Mouse (Mus musculus): ENCODE data around the gene Cct5. TPM values are rescaled to one million over a fixed set of nuclear protein-coding genes. Genes with fewer than 3 reads are reported as not detected.

Cct5 gene
- 211 and 225 TPM in 2 replicates for polyA plus RNA-seq (2015; fragmentation: Nextera tagmentation; extraction: Ambion mirVana)

GRCm38 (mm10) chr15:31601646-31602374 is at the start of gene Cct5, which contains the start of gene Fam173b:
Gene Cct5 (minus strand): TSS chr15:31601804.
Gene Fam173b (plus strand): TSS chr15:31601852.
- H3K4me1 ChIP-seq (ENCODE audit: insufficient read depth, low read depth, low read length) = peaks cover 9% of the 10 kb centered on the region
- H3K36me3 ChIP-seq (ENCODE audit: insufficient read depth, low read length) = peaks cover 4% of the 10 kb centered on the region
- H3K9me3 ChIP-seq (ENCODE audit: low read length) = no peaks in the 10 kb centered on the region
- peak within 1 kb of the TSS; percentile 89 for H3K27ac ChIP-seq (ENCODE audit: low read length)
- TF ChIP-seq EP300 (IDR thresholded peaks at IDR 0.05) = peak; percentile 80
- peak; percentile 11; the same call in 1 of the 2 replicates for TF ChIP-seq CTCF (IDR thresholded peaks at IDR 0.05)
- H3K27me3 ChIP-seq (replicated peaks; ENCODE audit: insufficient read depth, low read length) = no peaks in the 10 kb centered on the region
- H3K4me3 ChIP-seq (ENCODE audit: low read depth, low read length) = peak within 1 kb of the TSS; percentile 75
- H3K9ac ChIP-seq (replicated peaks; ENCODE audit: low read depth) = peak within 1 kb of the TSS; percentile 79
- peak; percentile 92 for ATAC-seq
- DNase-seq (ENCODE audit: low spot score) = peak; percentile 98
- H3K4me2 ChIP-seq (replicated peaks; ENCODE audit: low read depth, low read length) = peak within 1 kb of the TSS; percentile 96
- under 1% methylated on average over 63 of the region's 63 CpGs for WGBS

GRCm38 (mm10) chr15:31650821-31651220 is 49.2 kb upstream of the Cct5 start:
- WGBS = 93% methylated on average over 7 of the region's 7 CpGs
- no peaks in the 10 kb centered on the region for H3K36me3 ChIP-seq (ENCODE audit: insufficient read depth, low read length)
- H3K9ac ChIP-seq (replicated peaks; ENCODE audit: low read depth) = no peak overlapping the region
- no peaks in the 10 kb centered on the region for H3K27me3 ChIP-seq (replicated peaks; ENCODE audit: insufficient read depth, low read length)
- H3K4me2 ChIP-seq (replicated peaks; ENCODE audit: low read depth, low read length) = no peak overlapping the region
- TF ChIP-seq CTCF (IDR thresholded peaks at IDR 0.05) = no peak
- TF ChIP-seq EP300 (IDR thresholded peaks at IDR 0.05) = no peak
- no peaks in the 10 kb centered on the region for H3K4me1 ChIP-seq (ENCODE audit: insufficient read depth, low read depth, low read length)
- H3K9me3 ChIP-seq (ENCODE audit: low read length) = no peaks in the 10 kb centered on the region
- H3K27ac ChIP-seq (ENCODE audit: low read length) = no peak overlapping the region
- DNase-seq (ENCODE audit: low spot score) (no peak), ATAC-seq (no peak)
- no peak overlapping the region for H3K4me3 ChIP-seq (ENCODE audit: low read depth, low read length)

- Histone ChIP-seq H3K27ac (ENCODE audit: low read length) (no peak overlapping the region), H3K9ac (replicated peaks; ENCODE audit: low read depth) (no peak overlapping the region), H3K9me3 (ENCODE audit: low read length) (no peaks in the 10 kb centered on the region), H3K27me3 (replicated peaks; ENCODE audit: insufficient read depth, low read length) (no peaks in the 10 kb centered on the region), H3K36me3 (ENCODE audit: insufficient read depth, low read length) (no peaks in the 10 kb centered on the region), H3K4me2 (replicated peaks; ENCODE audit: low read depth, low read length) (no peak overlapping the region), H3K4me1 (ENCODE audit: insufficient read depth, low read depth, low read length) (no peaks in the 10 kb centered on the region), H3K4me3 (ENCODE audit: low read depth, low read length) (no peak overlapping the region)
- ATAC-seq = no peak
- DNase-seq (ENCODE audit: low spot score) = no peak
- TF ChIP-seq CTCF (IDR thresholded peaks at IDR 0.05) (no peak), EP300 (IDR thresholded peaks at IDR 0.05) (no peak)
- 88% methylated on average over 12 of the region's 12 CpGs for WGBS
These were observed 48.1 kb upstream of the Cct5 start for GRCm38 (mm10) chr15:31649691-31650090.

DNA sequence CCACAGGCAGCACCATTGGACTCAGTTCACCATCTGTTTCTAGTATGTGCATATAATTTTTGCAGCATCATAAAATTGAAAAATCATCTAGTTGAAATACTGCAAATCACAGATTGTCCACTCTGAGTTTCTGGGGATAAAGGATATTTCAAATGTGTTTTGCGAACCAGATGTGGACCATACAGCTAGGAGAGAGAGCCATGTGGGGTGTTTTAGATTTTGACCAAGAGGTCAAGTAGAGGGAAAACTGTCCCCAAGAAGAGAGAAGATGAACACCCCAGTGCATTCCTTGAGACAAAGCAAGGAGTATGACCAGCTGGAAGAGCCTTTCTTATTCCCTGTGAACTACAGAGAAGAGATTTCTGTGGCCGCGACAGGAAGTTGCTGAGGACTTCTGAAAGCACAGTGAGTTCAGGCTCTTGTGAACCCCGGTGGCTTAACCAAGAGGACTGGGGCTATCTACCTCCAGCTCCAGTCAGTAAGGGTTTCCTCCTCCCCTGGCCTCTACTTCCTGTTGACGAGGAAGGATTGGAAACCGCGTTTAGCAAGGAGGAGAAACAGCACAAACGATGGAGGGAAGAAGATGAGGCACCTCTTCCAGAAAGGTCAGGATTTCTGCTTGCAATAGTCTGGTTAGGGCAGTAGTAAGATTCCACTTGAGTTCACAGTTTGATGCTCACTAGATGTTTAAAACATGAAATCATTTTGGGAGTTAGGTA is 46.4 kb upstream of the Cct5 start:
- 65% methylated on average over 8 of the region's 8 CpGs for WGBS
- no peaks in the 10 kb centered on the region for H3K27me3 ChIP-seq (replicated peaks; ENCODE audit: insufficient read depth, low read length)
- DNase-seq (ENCODE audit: low spot score) = no peak
- H3K9ac ChIP-seq (replicated peaks; ENCODE audit: low read depth) = no peak overlapping the region
- no peak for ATAC-seq
- no peaks in the 10 kb centered on the region for H3K4me1 ChIP-seq (ENCODE audit: insufficient read depth, low read depth, low read length)
- no peak overlapping the region for H3K4me3 ChIP-seq (ENCODE audit: low read depth, low read length)
- no peaks in the 10 kb centered on the region for H3K9me3 ChIP-seq (ENCODE audit: low read length)
- no peak overlapping the region for H3K27ac ChIP-seq (ENCODE audit: low read length)
- H3K36me3 ChIP-seq (ENCODE audit: insufficient read depth, low read length) = no peaks in the 10 kb centered on the region
- no peak overlapping the region for H3K4me2 ChIP-seq (replicated peaks; ENCODE audit: low read depth, low read length)
- TF ChIP-seq EP300 (IDR thresholded peaks at IDR 0.05) = no peak

DNA sequence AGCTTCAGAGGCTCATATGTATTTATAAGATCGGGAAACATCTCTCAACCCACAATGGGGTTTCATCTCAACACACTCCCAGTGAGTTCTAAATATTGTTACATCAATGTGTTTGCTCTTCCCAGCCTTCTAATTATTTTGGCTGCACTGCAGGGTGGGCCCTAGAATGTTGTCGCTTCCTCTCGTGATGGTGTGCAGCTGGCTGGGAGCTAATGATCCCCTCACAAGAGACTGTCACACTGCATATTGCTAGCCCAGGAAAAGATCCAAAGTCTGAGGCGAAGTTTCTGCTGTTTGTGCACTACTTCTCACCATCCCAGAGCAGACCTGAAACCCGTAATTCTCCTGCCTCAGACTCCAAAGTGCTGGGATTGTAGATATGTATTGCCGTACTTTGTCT is 45.6 kb upstream of the Cct5 start:
- 74% methylated on average over 6 of the region's 6 CpGs for WGBS
- no peak overlapping the region for H3K27ac ChIP-seq (ENCODE audit: low read length)
- TF ChIP-seq EP300 (IDR thresholded peaks at IDR 0.05) (no peak), CTCF (IDR thresholded peaks at IDR 0.05) (no peak)
- no peak for DNase-seq (ENCODE audit: low spot score)
- no peak overlapping the region for H3K4me3 ChIP-seq (ENCODE audit: low read depth, low read length)
- H3K4me1 ChIP-seq (ENCODE audit: insufficient read depth, low read depth, low read length) = no peaks in the 10 kb centered on the region
- no peak overlapping the region for H3K9ac ChIP-seq (replicated peaks; ENCODE audit: low read depth)
- no peak overlapping the region for H3K4me2 ChIP-seq (replicated peaks; ENCODE audit: low read depth, low read length)
- no peaks in the 10 kb centered on the region for H3K27me3 ChIP-seq (replicated peaks; ENCODE audit: insufficient read depth, low read length)
- no peaks in the 10 kb centered on the region for H3K36me3 ChIP-seq (ENCODE audit: insufficient read depth, low read length)
- no peak for ATAC-seq
- H3K9me3 ChIP-seq (ENCODE audit: low read length) = no peaks in the 10 kb centered on the region

GRCm38 (mm10) chr15:31636091-31636595 is 34.5 kb upstream of the Cct5 start:
- H3K36me3 ChIP-seq (ENCODE audit: insufficient read depth, low read length) = no peaks in the 10 kb centered on the region
- WGBS = 76% methylated on average over 9 of the region's 9 CpGs
- no peak overlapping the region for H3K4me2 ChIP-seq (replicated peaks; ENCODE audit: low read depth, low read length)
- no peak overlapping the region for H3K4me3 ChIP-seq (ENCODE audit: low read depth, low read length)
- TF ChIP-seq CTCF (IDR thresholded peaks at IDR 0.05) = no peak
- no peak for DNase-seq (ENCODE audit: low spot score)
- H3K27me3 ChIP-seq (replicated peaks; ENCODE audit: insufficient read depth, low read length) = no peaks in the 10 kb centered on the region
- no peaks in the 10 kb centered on the region for H3K4me1 ChIP-seq (ENCODE audit: insufficient read depth, low read depth, low read length)
- H3K9me3 ChIP-seq (ENCODE audit: low read length) = no peaks in the 10 kb centered on the region
- ATAC-seq = no peak
- H3K9ac ChIP-seq (replicated peaks; ENCODE audit: low read depth) = no peak overlapping the region
- no peak overlapping the region for H3K27ac ChIP-seq (ENCODE audit: low read length)
